Mouse (Mus musculus): ENCODE data around the gene Cd37. TPM values are rescaled to one million over a fixed set of nuclear protein-coding genes. Genes with fewer than 3 reads are reported as not detected.

Cd37 gene
- polyA plus RNA-seq, 1 experiment from 2014 or later, result 1.2 TPM

- WGBS, result under 1% methylated on average over 52 of the region's 55 CpGs
- Histone ChIP-seq H3K27me3 (peaks cover 16% of the 10 kb centered on the region), H3K4me2 (peak within 1 kb of the TSS; percentile 72), H3K4me3 (replicated peaks) (peak within 1 kb of the TSS; percentile 76), H3K27ac (peak within 1 kb of the TSS; percentile 92), H3K36me3 (replicated peaks) (peaks cover 33% of the 10 kb centered on the region), H3K9ac (peak within 1 kb of the TSS; percentile 91), H3K4me1 (peaks cover 44% of the 10 kb centered on the region), H3K9me3 (no peaks in the 10 kb centered on the region)
- peak; percentile 62 for ATAC-seq (ENCODE audit: low FRiP score)
Observed at GRCm38 (mm10) chr7:45215673-45216441, 23.1 kb downstream of the Cd37 start, which contains the start of gene Tead2. Gene Tead2 (plus strand): TSS chr7:45215753.

GRCm38 (mm10) chr7:45213708-45214107 lies 25.2 kb downstream of the Cd37 start:
- WGBS, result 66% methylated on average over 5 of the region's 5 CpGs
- no peak for ATAC-seq (ENCODE audit: low FRiP score)
- Histone ChIP-seq H3K27me3 (peaks cover 37% of the 10 kb centered on the region), H3K4me2 (no peak overlapping the region), H3K9ac (no peak overlapping the region), H3K27ac (no peak overlapping the region), H3K9me3 (no peaks in the 10 kb centered on the region), H3K4me3 (replicated peaks) (no peak overlapping the region), H3K4me1 (peaks cover 29% of the 10 kb centered on the region), H3K36me3 (replicated peaks) (peaks cover 11% of the 10 kb centered on the region)

GRCm38 (mm10) chr7:45212356-45212755 lies 26.6 kb downstream of the Cd37 start:
- Histone ChIP-seq H3K9me3 (0 out of 2 replicates have a peak, but pooled peaks cover 7% of the 10 kb centered on the region), H3K9ac (no peak overlapping the region), H3K27me3 (peaks cover 39% of the 10 kb centered on the region), H3K4me2 (no peak overlapping the region), H3K4me1 (peaks cover 16% of the 10 kb centered on the region), H3K36me3 (replicated peaks) (no peaks in the 10 kb centered on the region; the same call in 1 of the 2 replicates), H3K27ac (no peak overlapping the region), H3K4me3 (replicated peaks) (no peak overlapping the region)
- WGBS, result 85% methylated on average over 7 of the region's 7 CpGs
- no peak for ATAC-seq (ENCODE audit: low FRiP score)

GRCm38 (mm10) chr7:45211851-45212251 lies 27.1 kb downstream of the Cd37 start, which contains the start of gene Dkkl1:
Gene Dkkl1 (minus strand): TSS chr7:45212147.
- Histone ChIP-seq H3K4me2 (peak within 1 kb of the TSS; percentile 31), H3K36me3 (replicated peaks) (no peaks in the 10 kb centered on the region), H3K4me1 (peaks cover 11% of the 10 kb centered on the region), H3K4me3 (replicated peaks) (0 out of 2 replicates have a peak within 1 kb of the TSS, but pooled peaks have one; percentile 5), H3K9ac (no peak within 1 kb of the TSS), H3K27ac (no peak within 1 kb of the TSS), H3K27me3 (peaks cover 39% of the 10 kb centered on the region), H3K9me3 (0 out of 2 replicates have a peak, but pooled peaks cover 7% of the 10 kb centered on the region)
- WGBS, result 6% methylated on average over 17 of the region's 17 CpGs
- no peak for ATAC-seq (ENCODE audit: low FRiP score)

- H3K4me1 ChIP-seq, result peaks cover 9% of the 10 kb centered on the region; the same call in 1 of the 2 replicates
- H3K27me3 ChIP-seq, result peaks cover 39% of the 10 kb centered on the region
- H3K4me3 ChIP-seq (replicated peaks), result no peak overlapping the region
- H3K4me2 ChIP-seq, result no peak overlapping the region; the same call in 1 of the 2 replicates
- ATAC-seq (ENCODE audit: low FRiP score), result no peak
- no peaks in the 10 kb centered on the region for H3K36me3 ChIP-seq (replicated peaks)
- H3K9ac ChIP-seq, result no peak overlapping the region
- H3K27ac ChIP-seq, result no peak overlapping the region
- WGBS, result 78% methylated on average over 10 of the region's 10 CpGs
- H3K9me3 ChIP-seq, result 0 out of 2 replicates have a peak, but pooled peaks cover 7% of the 10 kb centered on the region
Observed at GRCm38 (mm10) chr7:45211070-45211469, 27.8 kb downstream of the Cd37 start.

DNA sequence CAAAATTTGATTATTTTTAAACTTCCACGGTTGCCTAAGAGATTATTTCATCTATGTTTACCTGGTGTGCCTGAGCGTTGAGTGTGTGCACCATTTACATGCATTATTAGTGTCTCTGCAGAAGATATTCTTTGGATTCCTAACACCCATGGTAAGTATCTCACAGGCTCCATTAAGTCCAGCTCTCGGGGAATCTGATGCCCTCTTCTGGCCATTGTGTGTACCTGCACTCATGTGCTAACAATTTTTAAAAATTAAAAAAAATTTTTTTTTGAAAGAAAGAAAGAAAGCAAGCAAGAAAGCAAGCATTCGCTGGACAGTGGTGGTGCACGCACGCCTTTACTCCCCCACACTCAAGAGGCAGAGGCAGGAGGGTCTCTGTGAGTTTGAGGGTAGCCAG lies 30.7 kb downstream of the Cd37 start:
- H3K27me3 ChIP-seq, result peaks cover 47% of the 10 kb centered on the region
- H3K36me3 ChIP-seq (replicated peaks), result no peaks in the 10 kb centered on the region
- no peak overlapping the region for H3K27ac ChIP-seq
- H3K9ac ChIP-seq, result no peak overlapping the region
- 77% methylated on average over 6 of the region's 6 CpGs for WGBS
- H3K4me3 ChIP-seq (replicated peaks), result no peak overlapping the region
- ATAC-seq (ENCODE audit: low FRiP score), result no peak
- peaks cover 10% of the 10 kb centered on the region for H3K4me1 ChIP-seq
- no peak overlapping the region for H3K4me2 ChIP-seq
- H3K9me3 ChIP-seq, result 0 out of 2 replicates have a peak, but pooled peaks cover 7% of the 10 kb centered on the region

- 11% methylated on average over 42 of the region's 44 CpGs for WGBS
- H3K9ac ChIP-seq, result peak within 1 kb of the TSS; percentile 56
Observed at GRCm38 (mm10) chr7:45204380-45205143, 34.4 kb downstream of the Cd37 start, which contains the start of gene Ccdc155. Gene Ccdc155 (minus strand): TSS chr7:45204892.

DNA sequence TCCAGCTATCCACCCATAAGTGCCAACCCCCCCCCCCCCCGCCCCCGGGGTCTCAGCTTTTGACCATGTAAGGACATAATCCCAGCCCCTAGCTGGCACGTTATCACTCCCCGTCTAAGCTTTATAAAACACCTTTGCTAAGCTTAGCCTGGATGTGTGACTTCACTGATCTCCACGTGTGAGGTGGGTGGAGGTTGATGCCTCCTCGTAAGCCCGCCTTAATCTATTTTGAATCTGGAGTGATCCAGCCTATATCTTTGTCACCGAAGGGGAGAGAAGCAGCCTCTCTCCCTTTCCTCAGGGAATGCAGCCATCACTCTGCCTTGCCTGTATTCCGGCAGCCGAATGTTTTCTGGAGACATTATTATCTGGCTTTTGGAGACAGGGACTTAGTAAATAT lies 36.3 kb downstream of the Cd37 start:
- Histone ChIP-seq H3K36me3 (replicated peaks) (no peaks in the 10 kb centered on the region), H3K9me3 (no peaks in the 10 kb centered on the region), H3K9ac (no peak overlapping the region), H3K4me3 (replicated peaks) (no peak overlapping the region), H3K27me3 (peaks cover 16% of the 10 kb centered on the region; the same call in 1 of the 2 replicates), H3K4me2 (no peak overlapping the region), H3K4me1 (peaks cover 8% of the 10 kb centered on the region; the same call in 1 of the 2 replicates), H3K27ac (no peak overlapping the region)
- WGBS, result 66% methylated on average over 9 of the region's 10 CpGs
- no peak for ATAC-seq (ENCODE audit: low FRiP score)

More at GRCm38 (mm10) chr7:45204380-45205143, 34.4 kb downstream of the Cd37 start, which contains the start of gene Ccdc155:
- peak within 1 kb of the TSS; percentile 46 for H3K4me3 ChIP-seq (replicated peaks)
- H3K4me2 ChIP-seq, result peak within 1 kb of the TSS; percentile 53
- no peaks in the 10 kb centered on the region for H3K36me3 ChIP-seq (replicated peaks)
- peaks cover 24% of the 10 kb centered on the region for H3K27me3 ChIP-seq
- 0 out of 2 replicates have a peak, but pooled peaks cover 7% of the 10 kb centered on the region for H3K9me3 ChIP-seq
- H3K4me1 ChIP-seq, result peaks cover 4% of the 10 kb centered on the region; the same call in 1 of the 2 replicates
- ATAC-seq (ENCODE audit: low FRiP score), result peak; percentile 98
- peak within 1 kb of the TSS; percentile 75 for H3K27ac ChIP-seq

- no peak overlapping the region for H3K27ac ChIP-seq
- 82% methylated on average over 11 of the region's 11 CpGs for WGBS
- peaks cover 30% of the 10 kb centered on the region for H3K27me3 ChIP-seq
- H3K4me2 ChIP-seq, result no peak overlapping the region
- ATAC-seq (ENCODE audit: low FRiP score), result no peak
- no peak overlapping the region for H3K9ac ChIP-seq
- H3K36me3 ChIP-seq (replicated peaks), result no peaks in the 10 kb centered on the region
- H3K4me3 ChIP-seq (replicated peaks), result no peak overlapping the region
- no peaks in the 10 kb centered on the region for H3K9me3 ChIP-seq
- peaks cover 11% of the 10 kb centered on the region; the same call in 1 of the 2 replicates for H3K4me1 ChIP-seq
Observed at GRCm38 (mm10) chr7:45198961-45199360, 40.0 kb downstream of the Cd37 start.

- ATAC-seq (ENCODE audit: low FRiP score), result peak; percentile 64
- no peak overlapping the region for H3K4me2 ChIP-seq
Observed at GRCm38 (mm10) chr7:45198435-45198834, 40.5 kb downstream of the Cd37 start.

DNA sequence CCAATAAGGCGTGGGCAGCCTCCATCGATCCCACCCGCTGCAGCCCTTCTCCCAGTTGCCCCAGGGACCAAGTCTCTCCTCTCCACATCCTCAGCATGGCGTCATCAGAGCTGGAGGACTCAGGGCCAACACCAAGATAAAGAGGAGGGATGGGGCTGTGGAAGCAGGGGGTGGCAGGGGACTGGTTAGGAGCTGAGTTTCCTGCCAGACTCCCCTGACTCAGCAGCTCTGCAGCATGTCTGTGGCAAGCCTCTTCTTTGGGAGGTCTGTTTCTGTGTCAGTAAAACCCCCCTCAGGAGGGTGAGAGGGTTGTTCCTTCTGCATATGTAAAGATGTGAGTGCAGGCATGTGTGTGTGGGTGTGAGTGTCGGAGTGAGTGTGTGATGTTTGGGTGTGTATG lies 41.9 kb downstream of the Cd37 start:
- ATAC-seq (ENCODE audit: low FRiP score), result no peak
- Histone ChIP-seq H3K4me3 (replicated peaks) (no peak overlapping the region), H3K27me3 (peaks cover 24% of the 10 kb centered on the region), H3K4me1 (peaks cover 11% of the 10 kb centered on the region; the same call in 1 of the 2 replicates), H3K27ac (no peak overlapping the region), H3K36me3 (replicated peaks) (no peaks in the 10 kb centered on the region), H3K9ac (peak overlapping the region; percentile 17; the same call in 1 of the 2 replicates), H3K9me3 (no peaks in the 10 kb centered on the region), H3K4me2 (no peak overlapping the region)
- 66% methylated on average over 5 of the region's 5 CpGs for WGBS

More at GRCm38 (mm10) chr7:45198435-45198834, 40.5 kb downstream of the Cd37 start:
- Histone ChIP-seq H3K9me3 (no peaks in the 10 kb centered on the region), H3K4me1 (peaks cover 10% of the 10 kb centered on the region; the same call in 1 of the 2 replicates), H3K27me3 (peaks cover 25% of the 10 kb centered on the region), H3K9ac (peak overlapping the region; percentile 30; the same call in 1 of the 2 replicates), H3K27ac (no peak overlapping the region), H3K4me3 (replicated peaks) (no peak overlapping the region), H3K36me3 (replicated peaks) (no peaks in the 10 kb centered on the region)
- WGBS, result 12% methylated on average over 5 of the region's 5 CpGs

DNA sequence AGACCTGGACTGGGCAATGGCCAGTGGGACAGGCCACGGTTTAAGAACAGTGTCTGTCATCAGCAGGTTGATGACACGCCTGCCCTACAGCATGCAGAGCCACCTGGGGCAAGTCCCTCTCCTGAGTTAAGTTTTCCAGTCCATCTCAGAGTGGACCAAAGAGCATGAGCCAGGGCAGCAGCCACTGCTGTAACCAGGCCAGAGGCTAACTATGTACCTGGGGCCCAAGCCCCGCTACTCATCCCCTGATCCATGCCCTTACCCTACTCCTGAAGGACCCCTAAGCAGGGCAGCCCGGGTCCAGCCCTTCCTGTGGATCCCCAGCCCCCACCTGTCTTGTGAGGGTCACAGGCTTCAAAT lies 42.8 kb downstream of the Cd37 start:
- WGBS, result 84% methylated on average over 4 of the region's 4 CpGs
- H3K36me3 ChIP-seq (replicated peaks), result no peaks in the 10 kb centered on the region
- no peak overlapping the region for H3K4me2 ChIP-seq
- peaks cover 16% of the 10 kb centered on the region; the same call in 1 of the 2 replicates for H3K4me1 ChIP-seq
- no peak overlapping the region for H3K4me3 ChIP-seq (replicated peaks)
- H3K27ac ChIP-seq, result no peak overlapping the region
- no peak for ATAC-seq (ENCODE audit: low FRiP score)
- no peaks in the 10 kb centered on the region for H3K9me3 ChIP-seq
- H3K27me3 ChIP-seq, result peaks cover 27% of the 10 kb centered on the region
- no peak overlapping the region for H3K9ac ChIP-seq
